Mouse (Mus musculus): ENCODE data around the gene Nsfl1c. TPM values are rescaled to one million over a fixed set of nuclear protein-coding genes. Genes with fewer than 3 reads are reported as not detected.

The Nsfl1c gene
- total and polyA plus RNA-seq, 3 experiments: 35.2 to 162 (median 139) TPM

DNA sequence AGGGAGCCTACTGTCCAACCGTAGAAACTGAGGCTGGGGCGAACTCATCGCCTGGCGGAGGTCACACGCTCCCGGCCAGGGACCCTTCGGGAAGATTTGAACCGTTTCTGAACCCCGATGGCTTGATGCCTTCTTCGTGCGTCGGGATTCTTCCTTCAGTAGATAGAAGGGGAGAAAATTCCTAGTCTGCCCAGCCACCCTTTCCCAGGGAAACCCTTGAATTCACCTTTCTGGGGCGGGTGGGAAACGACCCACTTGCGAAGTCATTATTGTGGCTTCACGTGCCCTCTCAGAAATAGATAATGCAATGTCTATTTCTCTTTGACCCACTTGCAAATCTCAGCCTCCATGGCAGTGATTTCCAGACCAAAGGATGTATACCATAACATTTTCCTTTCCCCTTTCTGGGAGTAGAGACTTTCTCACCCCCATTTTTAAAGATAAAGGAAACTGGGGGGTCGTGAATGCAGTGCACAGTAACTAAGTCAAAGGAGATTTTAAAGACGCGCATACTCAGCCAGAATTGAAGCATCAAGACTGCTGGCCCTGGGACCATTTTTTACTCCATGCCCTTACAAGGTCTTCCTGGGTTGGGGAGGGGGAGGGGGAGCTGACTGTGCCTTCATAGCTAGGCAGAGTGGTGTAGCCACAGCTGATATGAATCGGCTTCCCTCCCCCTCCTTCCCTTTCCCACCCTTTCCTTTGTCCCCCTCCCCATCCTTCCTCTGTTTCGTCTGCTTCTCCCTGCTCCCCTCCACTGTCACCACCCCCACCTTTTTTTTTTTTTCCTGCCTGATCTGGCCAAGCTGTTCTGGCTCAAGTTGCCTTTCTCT, 49.3 kb downstream of the Nsfl1c start:
- peak; percentile 75 for DNase-seq

DNA sequence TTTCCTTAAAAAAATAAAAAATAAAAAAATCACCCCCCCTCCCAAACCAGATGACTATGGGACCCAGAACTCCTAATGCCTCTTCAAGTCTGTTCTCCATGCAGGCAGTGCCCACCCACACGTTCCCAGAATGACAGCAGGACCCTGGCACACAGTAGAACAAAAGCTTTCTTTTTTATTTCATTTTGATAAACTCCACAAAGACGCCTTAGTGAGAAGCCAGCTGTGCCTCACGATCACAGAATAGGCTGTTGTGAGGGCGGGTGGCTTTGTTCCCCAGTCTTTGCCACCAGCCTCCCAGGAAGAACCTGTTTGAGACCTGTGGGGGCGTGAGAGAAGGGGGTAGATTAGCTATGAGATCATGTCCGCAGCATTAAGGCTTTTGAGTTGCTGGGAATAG, 50.7 kb downstream of the Nsfl1c start:
- no peak for DNase-seq

DNA sequence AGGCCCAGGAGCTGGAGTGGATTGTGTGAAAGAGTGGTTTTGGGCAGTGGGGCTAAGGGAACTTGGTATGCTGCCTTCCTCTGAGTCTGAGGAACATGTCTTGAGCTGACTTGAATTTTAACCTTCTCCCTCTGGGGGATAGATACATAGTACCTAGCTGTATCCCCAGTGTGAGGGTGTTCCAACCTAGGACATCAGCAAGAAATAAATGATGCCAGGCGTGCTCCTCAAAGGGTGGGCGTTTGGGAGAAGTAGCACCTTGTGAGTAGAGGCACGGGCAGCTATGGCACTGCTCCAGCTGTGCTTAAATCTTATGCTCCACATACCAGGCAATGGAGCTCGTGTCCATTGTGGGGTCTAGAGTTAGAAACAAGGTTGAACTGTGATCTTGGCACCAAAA, 52.6 kb downstream of the Nsfl1c start:
- DNase-seq: no peak

DNA sequence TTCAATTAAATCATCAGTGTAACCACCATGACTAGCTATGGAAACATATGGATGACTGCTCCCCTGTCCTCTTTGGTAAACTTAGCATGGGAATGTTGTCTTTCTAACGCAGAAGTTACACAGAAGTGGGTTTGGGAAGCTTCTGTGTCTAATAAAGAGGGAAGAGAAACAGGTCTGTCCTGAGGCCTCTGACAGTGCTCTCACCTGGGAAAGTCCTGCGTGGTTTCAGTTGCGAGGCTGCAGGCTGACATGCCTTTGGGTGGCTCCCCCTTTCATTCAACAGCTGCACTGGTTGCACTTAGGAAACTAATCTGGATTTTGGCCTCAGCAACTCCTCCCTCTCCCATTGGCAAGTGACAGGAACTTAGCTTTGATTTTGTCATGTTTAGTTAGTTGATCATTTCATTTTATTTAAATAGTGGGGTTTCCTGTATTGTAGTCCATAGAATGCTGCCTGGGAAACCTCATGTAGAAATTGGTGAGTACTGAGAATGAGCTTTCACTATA, 55.7 kb downstream of the Nsfl1c start:
- DNase-seq: no peak

Other genes starting within 250 kb of the Nsfl1c start
- gene 4921509C19Rik, start 18.0 kb upstream of the Nsfl1c start, total RNA-seq (2021): not detected
- gene 4921509C19Rik, start 18.0 kb upstream of the Nsfl1c start, polyA plus RNA-seq (2012; rRNA removed): not detected in 2 replicates
- gene Fkbp1a, start 48.3 kb downstream of the Nsfl1c start, total RNA-seq (2021): 100 to 1,000 TPM; 226 to 292 TPM
- 80.0 and 99.4 TPM in 2 replicates for gene Fkbp1a, start 48.3 kb downstream of the Nsfl1c start, polyA plus RNA-seq (2012; rRNA removed)
- 1 to 10 TPM in 1 of 2 experiments, under 1 TPM in 1; 0.81 to 1.2 TPM for gene Sdcbp2, start 78.4 kb downstream of the Nsfl1c start, total RNA-seq (2021)
- 0.47 and 0.57 TPM in 2 replicates for gene Sdcbp2, start 78.4 kb downstream of the Nsfl1c start, polyA plus RNA-seq (2012; rRNA removed)
- 10 to 100 TPM; 11.5 to 19.6 TPM for gene Snph, start 138.4 kb downstream of the Nsfl1c start, total RNA-seq (2021)
- gene Snph, start 138.4 kb downstream of the Nsfl1c start, polyA plus RNA-seq (2012; rRNA removed): 5.2 and 10.2 TPM in 2 replicates
- not detected for gene Rad21l, start 174.4 kb downstream of the Nsfl1c start, total RNA-seq (2021)
- not detected in 2 replicates for gene Rad21l, start 174.4 kb downstream of the Nsfl1c start, polyA plus RNA-seq (2012; rRNA removed)
- gene Tmem74b, start 207.8 kb downstream of the Nsfl1c start, total RNA-seq (2021): 1 to 10 TPM in 1 of 2 experiments, under 1 TPM in 1; 0.35 to 1.1 TPM
- gene Tmem74b, start 207.8 kb downstream of the Nsfl1c start, polyA plus RNA-seq (2012; rRNA removed): 1.2 and 1.8 TPM in 2 replicates